Mouse (Mus musculus): ENCODE measurements around the gene Mast1. TPM values are rescaled to one million over a fixed set of nuclear protein-coding genes. Genes with fewer than 3 reads are reported as not detected.

Mast1 gene
- polyA plus RNA-seq, 1 experiment from 2014 or later = 2.8 TPM

DNA sequence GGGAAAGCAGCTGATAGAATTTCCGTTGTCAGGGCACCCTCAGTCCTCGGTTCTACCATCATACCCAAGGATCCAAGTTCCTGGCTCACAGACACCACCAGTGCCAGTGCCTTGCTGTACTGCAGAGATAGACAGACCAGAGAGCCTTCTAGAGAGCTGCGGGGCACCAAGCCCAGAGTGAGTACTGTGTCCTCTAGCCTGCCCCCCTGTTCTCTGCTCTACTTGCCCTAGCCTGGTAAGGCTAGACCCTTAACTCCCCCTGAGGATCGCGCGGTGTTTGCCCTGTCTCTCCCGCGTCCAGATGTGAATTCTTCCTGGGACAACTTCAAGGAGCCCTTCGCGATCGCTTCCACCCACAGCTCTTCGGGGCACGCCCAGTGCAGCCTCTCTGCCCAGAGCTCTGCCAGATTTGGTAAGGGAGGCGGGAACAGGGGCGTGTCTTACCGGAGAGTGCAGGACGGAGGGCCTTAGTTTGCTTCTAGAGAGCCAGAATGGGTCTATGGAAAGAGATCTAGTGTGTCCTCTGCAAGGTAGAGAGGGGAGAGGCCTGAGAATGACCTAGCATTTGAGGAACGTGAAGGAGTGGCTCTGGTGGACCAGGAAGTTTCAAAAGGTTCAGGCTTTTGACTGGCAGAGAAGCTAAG, 15.6 kb upstream of the Mast1 start:
- no peak overlapping the region for H3K27ac ChIP-seq (replicated peaks; ENCODE audit: low read depth, low read length)
- DNase-seq (ENCODE audit: low spot score) (no peak), ATAC-seq (replicated peaks; ENCODE audit: insufficient number of reproducible peaks, low FRiP score, low TSS enrichment, low read depth) (0 out of 2 replicates have a peak, but pooled peaks have one; percentile 22)
- H3K27me3 ChIP-seq (ENCODE audit: control insufficient read depth, insufficient read depth, low read length) = peaks cover 10% of the 10 kb centered on the region
- H3K4me1 ChIP-seq (ENCODE audit: control insufficient read depth, insufficient read depth, low read length) = no peaks in the 10 kb centered on the region
- 13% methylated on average over 18 of the region's 18 CpGs for WGBS
- no peak overlapping the region for H3K4me3 ChIP-seq (ENCODE audit: low read depth, low read length)
- no peak overlapping the region for H3K9ac ChIP-seq (replicated peaks; ENCODE audit: low read length)
- H3K36me3 ChIP-seq (replicated peaks; ENCODE audit: control insufficient read depth, insufficient read depth, low read depth, low read length) = no peaks in the 10 kb centered on the region; the same call in 1 of the 2 replicates
- H3K9me3 ChIP-seq (replicated peaks; ENCODE audit: control insufficient read depth, low read length) = no peaks in the 10 kb centered on the region
- no peak overlapping the region for H3K4me2 ChIP-seq (ENCODE audit: low read depth, low read length)

DNA sequence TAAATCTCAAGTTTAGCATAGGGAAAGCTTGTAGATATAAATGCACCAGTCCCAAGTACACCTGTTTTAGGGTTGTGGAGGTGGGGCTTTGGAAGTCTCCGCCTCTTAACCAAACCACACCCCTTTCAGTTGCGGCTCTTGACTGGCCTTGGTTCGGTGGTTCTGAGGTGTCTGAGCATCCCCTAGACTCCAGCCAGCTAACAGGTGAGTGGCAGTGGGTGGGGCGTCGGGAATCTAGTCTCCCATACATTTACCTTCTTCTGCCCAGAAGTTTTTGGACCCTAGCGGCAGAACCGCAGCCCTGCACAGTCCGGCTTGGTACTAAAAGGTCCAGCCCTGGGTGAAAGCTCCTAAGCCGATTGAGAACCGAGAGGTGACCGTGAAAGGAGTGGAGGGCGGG, 12.6 kb upstream of the Mast1 start:
- WGBS = 19% methylated on average over 12 of the region's 12 CpGs
- peaks cover 36% of the 10 kb centered on the region for H3K27me3 ChIP-seq (ENCODE audit: control insufficient read depth, insufficient read depth, low read length)
- no peak overlapping the region for H3K27ac ChIP-seq (replicated peaks; ENCODE audit: low read depth, low read length)
- H3K4me2 ChIP-seq (ENCODE audit: low read depth, low read length) = no peak overlapping the region
- peaks cover 4% of the 10 kb centered on the region for H3K4me1 ChIP-seq (ENCODE audit: control insufficient read depth, insufficient read depth, low read length)
- H3K4me3 ChIP-seq (ENCODE audit: low read depth, low read length) = no peak overlapping the region
- no peaks in the 10 kb centered on the region for H3K9me3 ChIP-seq (replicated peaks; ENCODE audit: control insufficient read depth, low read length)
- no peak for ATAC-seq (replicated peaks; ENCODE audit: insufficient number of reproducible peaks, low FRiP score, low TSS enrichment, low read depth)
- H3K9ac ChIP-seq (replicated peaks; ENCODE audit: low read length) = no peak overlapping the region
- H3K36me3 ChIP-seq (replicated peaks; ENCODE audit: control insufficient read depth, insufficient read depth, low read depth, low read length) = no peaks in the 10 kb centered on the region
- DNase-seq (ENCODE audit: low spot score) = no peak

DNA sequence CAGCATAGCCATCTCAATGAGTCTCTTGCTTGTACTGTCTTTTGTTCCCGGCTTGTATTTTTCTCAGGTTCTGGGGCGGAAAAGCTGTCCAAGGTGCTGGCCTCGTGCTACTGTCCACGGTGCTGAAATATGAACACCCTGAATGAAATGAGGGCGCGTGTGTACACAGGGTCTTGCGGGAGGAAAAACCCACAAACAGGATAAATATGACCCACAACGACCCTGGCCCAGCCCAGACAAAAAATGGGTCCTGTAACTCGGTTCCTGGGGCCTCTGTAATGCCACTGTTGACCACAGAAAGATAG, 10.0 kb upstream of the Mast1 start:
- Histone ChIP-seq H3K9me3 (replicated peaks; ENCODE audit: control insufficient read depth, low read length) (no peaks in the 10 kb centered on the region), H3K27me3 (ENCODE audit: control insufficient read depth, insufficient read depth, low read length) (peaks cover 45% of the 10 kb centered on the region), H3K4me3 (ENCODE audit: low read depth, low read length) (no peak overlapping the region), H3K36me3 (replicated peaks; ENCODE audit: control insufficient read depth, insufficient read depth, low read depth, low read length) (no peaks in the 10 kb centered on the region), H3K4me1 (ENCODE audit: control insufficient read depth, insufficient read depth, low read length) (peaks cover 4% of the 10 kb centered on the region), H3K27ac (replicated peaks; ENCODE audit: low read depth, low read length) (no peak overlapping the region), H3K9ac (replicated peaks; ENCODE audit: low read length) (no peak overlapping the region), H3K4me2 (ENCODE audit: low read depth, low read length) (no peak overlapping the region)
- peak; percentile 83 for DNase-seq (ENCODE audit: low spot score)
- WGBS = 14% methylated on average over 9 of the region's 9 CpGs
- ATAC-seq (replicated peaks; ENCODE audit: insufficient number of reproducible peaks, low FRiP score, low TSS enrichment, low read depth) = no peak

DNA sequence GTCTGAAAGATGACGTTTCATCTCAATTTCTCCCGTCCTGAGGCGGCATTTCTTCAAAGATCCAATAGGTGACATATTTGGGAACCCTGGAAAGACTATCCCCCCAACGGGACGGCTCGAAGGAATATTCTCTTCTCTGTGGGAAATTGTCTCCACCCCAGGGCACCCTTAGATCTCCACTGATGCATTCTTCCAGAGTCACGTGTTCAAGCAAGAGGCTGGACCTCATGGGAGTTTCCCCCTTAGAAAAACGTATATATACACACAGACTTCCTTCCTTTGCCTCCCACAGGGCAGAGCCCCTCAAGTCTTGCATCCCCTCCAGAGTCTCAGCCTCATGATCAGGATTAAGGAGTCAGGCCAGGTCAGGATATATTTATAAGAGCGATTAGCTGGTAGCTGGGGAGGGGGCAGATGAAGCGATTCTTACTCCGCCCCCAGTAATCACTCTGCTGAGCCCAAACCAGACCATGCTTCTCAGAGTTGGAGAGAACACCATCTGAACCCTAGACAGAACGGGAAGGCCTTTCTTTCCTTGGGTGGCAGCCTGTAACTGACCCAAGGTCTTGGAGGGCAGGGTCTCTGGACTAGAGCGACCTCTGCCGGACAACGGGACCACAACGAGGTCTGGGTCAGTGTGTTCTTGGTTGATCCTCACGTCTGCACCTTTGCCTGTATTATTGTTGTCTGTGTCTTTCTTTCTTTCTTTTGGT, 9.5 kb upstream of the Mast1 start, which contains the start of gene Rtbdn:
TSS of gene Rtbdn (plus strand) at position 464 of the 713 bp plus-strand sequence.
- 6% methylated on average over 17 of the region's 17 CpGs for WGBS
- ATAC-seq (replicated peaks; ENCODE audit: insufficient number of reproducible peaks, low FRiP score, low TSS enrichment, low read depth) = no peak
- H3K4me1 ChIP-seq (ENCODE audit: control insufficient read depth, insufficient read depth, low read length) = peaks cover 4% of the 10 kb centered on the region
- no peaks in the 10 kb centered on the region for H3K36me3 ChIP-seq (replicated peaks; ENCODE audit: control insufficient read depth, insufficient read depth, low read depth, low read length)
- H3K4me2 ChIP-seq (ENCODE audit: low read depth, low read length) = peak within 1 kb of the TSS; percentile 85
- H3K9me3 ChIP-seq (replicated peaks; ENCODE audit: control insufficient read depth, low read length) = no peaks in the 10 kb centered on the region
- peaks cover 45% of the 10 kb centered on the region for H3K27me3 ChIP-seq (ENCODE audit: control insufficient read depth, insufficient read depth, low read length)
- no peak within 1 kb of the TSS for H3K27ac ChIP-seq (replicated peaks; ENCODE audit: low read depth, low read length)
- peak within 1 kb of the TSS; percentile 39 for H3K4me3 ChIP-seq (ENCODE audit: low read depth, low read length)
- no peak for DNase-seq (ENCODE audit: low spot score)
- H3K9ac ChIP-seq (replicated peaks; ENCODE audit: low read length) = peak within 1 kb of the TSS; percentile 22; the same call in 1 of the 2 replicates

DNA sequence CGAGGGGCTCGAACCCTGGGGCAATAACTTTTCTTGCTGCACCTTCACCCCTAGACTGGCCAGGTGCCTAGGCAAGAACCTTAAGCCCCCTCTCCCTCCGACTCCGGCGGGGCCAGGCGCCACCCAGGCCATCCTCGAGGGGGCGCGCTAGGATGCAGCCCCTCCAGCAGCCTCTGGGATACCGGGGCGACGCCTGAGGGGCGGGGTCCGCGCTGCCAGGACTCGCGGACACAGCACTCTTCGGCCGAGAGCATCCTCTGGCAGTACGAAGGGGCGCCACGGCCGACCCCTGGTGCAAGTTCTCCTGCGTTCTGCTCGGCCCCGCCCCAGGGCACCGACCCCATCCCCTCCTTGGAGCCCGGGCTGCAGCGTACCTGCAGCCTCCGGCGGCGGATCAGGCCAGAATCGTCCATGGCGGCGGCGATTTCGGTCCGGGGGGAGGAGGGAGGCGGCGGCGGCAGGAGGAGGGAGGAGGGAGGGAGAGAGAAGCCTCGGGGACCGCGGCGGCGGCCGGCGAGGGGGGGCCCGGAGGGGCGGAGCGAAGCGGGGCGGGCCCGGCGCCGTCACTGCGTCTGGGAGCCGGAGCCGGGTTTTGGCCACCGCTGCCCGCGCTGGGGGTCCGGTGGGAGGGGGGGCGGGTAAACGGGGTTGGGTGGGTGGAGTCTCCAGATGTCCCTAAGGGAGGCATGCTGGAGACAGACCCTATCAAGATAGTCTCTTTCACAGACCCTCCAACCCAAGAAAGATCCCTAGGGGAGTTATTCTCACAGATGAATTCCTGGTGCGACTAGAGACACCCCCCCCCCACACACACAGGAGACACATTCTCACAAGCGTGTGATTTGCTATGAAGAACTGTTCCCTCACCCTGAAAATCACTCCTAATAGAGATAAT, 8.7 kb upstream of the Mast1 start:
- WGBS = under 1% methylated on average over 39 of the region's 67 CpGs
- Histone ChIP-seq H3K36me3 (replicated peaks; ENCODE audit: control insufficient read depth, insufficient read depth, low read depth, low read length) (no peaks in the 10 kb centered on the region), H3K27me3 (ENCODE audit: control insufficient read depth, insufficient read depth, low read length) (peaks cover 45% of the 10 kb centered on the region), H3K27ac (replicated peaks; ENCODE audit: low read depth, low read length) (no peak overlapping the region), H3K9me3 (replicated peaks; ENCODE audit: control insufficient read depth, low read length) (no peaks in the 10 kb centered on the region), H3K4me2 (ENCODE audit: low read depth, low read length) (peak overlapping the region; percentile 85), H3K9ac (replicated peaks; ENCODE audit: low read length) (peak overlapping the region; percentile 22; the same call in 1 of the 2 replicates), H3K4me3 (ENCODE audit: low read depth, low read length) (peak overlapping the region; percentile 39), H3K4me1 (ENCODE audit: control insufficient read depth, insufficient read depth, low read length) (peaks cover 4% of the 10 kb centered on the region)
- peak; percentile 21; the same call in 1 of the 2 replicates for ATAC-seq (replicated peaks; ENCODE audit: insufficient number of reproducible peaks, low FRiP score, low TSS enrichment, low read depth)
- peak; percentile 51 for DNase-seq (ENCODE audit: low spot score)

DNA sequence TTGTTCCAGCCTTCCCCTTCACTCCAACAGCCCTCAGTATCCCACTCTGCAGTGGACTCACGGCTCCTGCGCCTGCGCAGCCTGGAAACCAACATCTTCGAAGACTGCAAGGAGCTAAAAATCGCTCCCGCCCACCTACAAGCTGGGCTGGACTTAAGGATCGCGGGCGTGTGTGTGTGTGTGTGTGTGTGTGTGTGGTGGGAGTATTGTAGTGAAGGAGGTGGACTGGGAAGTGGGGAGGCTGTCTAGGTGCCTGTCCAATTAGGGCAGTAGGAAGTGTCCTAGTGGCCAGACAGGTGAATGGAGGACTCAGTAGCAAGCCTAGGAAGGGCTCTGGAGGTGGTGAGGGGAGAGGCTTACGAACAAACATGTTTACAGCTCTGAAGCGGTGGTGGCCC, 8.1 kb upstream of the Mast1 start:
- no peaks in the 10 kb centered on the region for H3K36me3 ChIP-seq (replicated peaks; ENCODE audit: control insufficient read depth, insufficient read depth, low read depth, low read length)
- H3K9ac ChIP-seq (replicated peaks; ENCODE audit: low read length) = no peak overlapping the region
- peaks cover 4% of the 10 kb centered on the region for H3K4me1 ChIP-seq (ENCODE audit: control insufficient read depth, insufficient read depth, low read length)
- ATAC-seq (replicated peaks; ENCODE audit: insufficient number of reproducible peaks, low FRiP score, low TSS enrichment, low read depth) (0 out of 2 replicates have a peak, but pooled peaks have one; percentile 29), DNase-seq (ENCODE audit: low spot score) (no peak)
- peak overlapping the region; percentile 85 for H3K4me2 ChIP-seq (ENCODE audit: low read depth, low read length)
- H3K9me3 ChIP-seq (replicated peaks; ENCODE audit: control insufficient read depth, low read length) = no peaks in the 10 kb centered on the region
- H3K27me3 ChIP-seq (ENCODE audit: control insufficient read depth, insufficient read depth, low read length) = peaks cover 43% of the 10 kb centered on the region
- 5% methylated on average over 11 of the region's 11 CpGs for WGBS
- H3K27ac ChIP-seq (replicated peaks; ENCODE audit: low read depth, low read length) = no peak overlapping the region
- H3K4me3 ChIP-seq (ENCODE audit: low read depth, low read length) = no peak overlapping the region

DNA sequence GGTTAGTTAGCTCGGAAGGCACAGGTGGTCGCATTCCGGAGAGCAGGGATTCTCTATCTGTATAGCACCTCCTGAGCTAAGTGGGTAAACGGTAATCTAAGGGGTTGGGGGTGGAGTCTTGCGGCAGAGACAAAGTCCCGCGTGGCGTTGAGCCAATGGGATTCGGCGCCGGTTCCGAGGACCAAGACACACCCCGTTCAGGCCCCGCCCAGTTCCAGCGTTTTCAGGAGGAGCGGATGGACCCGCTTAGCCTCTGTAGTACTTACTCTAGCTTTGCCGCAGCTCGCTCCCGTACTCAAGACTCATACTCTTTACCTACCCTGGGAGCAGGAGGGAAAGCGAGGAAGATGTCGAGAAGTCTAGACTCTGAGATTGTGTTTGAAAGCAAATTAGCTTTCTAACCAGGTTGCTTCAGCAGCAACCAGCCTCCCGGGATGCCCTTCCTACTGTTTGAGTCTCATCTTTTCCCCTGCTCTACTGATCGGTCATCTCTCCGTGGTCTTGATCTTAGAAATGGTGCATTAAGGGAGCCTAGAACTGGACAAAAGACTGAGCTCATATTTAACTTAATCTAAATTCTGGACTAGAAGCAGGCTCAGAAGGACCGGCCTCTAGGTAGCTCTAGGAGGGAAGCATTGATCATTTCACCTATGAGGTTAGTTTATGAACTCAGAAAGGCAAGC, 7.5 kb upstream of the Mast1 start:
- Histone ChIP-seq H3K4me3 (ENCODE audit: low read depth, low read length) (0 out of 2 replicates have a peak overlapping the region, but pooled peaks have one; percentile 5), H3K4me2 (ENCODE audit: low read depth, low read length) (no peak overlapping the region), H3K9ac (replicated peaks; ENCODE audit: low read length) (no peak overlapping the region), H3K27me3 (ENCODE audit: control insufficient read depth, insufficient read depth, low read length) (peaks cover 39% of the 10 kb centered on the region), H3K4me1 (ENCODE audit: control insufficient read depth, insufficient read depth, low read length) (peaks cover 4% of the 10 kb centered on the region), H3K36me3 (replicated peaks; ENCODE audit: control insufficient read depth, insufficient read depth, low read depth, low read length) (no peaks in the 10 kb centered on the region), H3K9me3 (replicated peaks; ENCODE audit: control insufficient read depth, low read length) (no peaks in the 10 kb centered on the region), H3K27ac (replicated peaks; ENCODE audit: low read depth, low read length) (no peak overlapping the region)
- ATAC-seq (replicated peaks; ENCODE audit: insufficient number of reproducible peaks, low FRiP score, low TSS enrichment, low read depth) (0 out of 2 replicates have a peak, but pooled peaks have one; percentile 40), DNase-seq (ENCODE audit: low spot score) (peak; percentile 67)
- WGBS = 4% methylated on average over 26 of the region's 26 CpGs

All from embryonic facial prominence, embryonic 11.5 days (tissue).